Mouse (Mus musculus): ENCODE measurements around the gene Spaca4. TPM values are rescaled to one million over a fixed set of nuclear protein-coding genes. Genes with fewer than 3 reads are reported as not detected.

Spaca4 gene
- polyA plus RNA-seq, 2 experiments = not detected

DNA sequence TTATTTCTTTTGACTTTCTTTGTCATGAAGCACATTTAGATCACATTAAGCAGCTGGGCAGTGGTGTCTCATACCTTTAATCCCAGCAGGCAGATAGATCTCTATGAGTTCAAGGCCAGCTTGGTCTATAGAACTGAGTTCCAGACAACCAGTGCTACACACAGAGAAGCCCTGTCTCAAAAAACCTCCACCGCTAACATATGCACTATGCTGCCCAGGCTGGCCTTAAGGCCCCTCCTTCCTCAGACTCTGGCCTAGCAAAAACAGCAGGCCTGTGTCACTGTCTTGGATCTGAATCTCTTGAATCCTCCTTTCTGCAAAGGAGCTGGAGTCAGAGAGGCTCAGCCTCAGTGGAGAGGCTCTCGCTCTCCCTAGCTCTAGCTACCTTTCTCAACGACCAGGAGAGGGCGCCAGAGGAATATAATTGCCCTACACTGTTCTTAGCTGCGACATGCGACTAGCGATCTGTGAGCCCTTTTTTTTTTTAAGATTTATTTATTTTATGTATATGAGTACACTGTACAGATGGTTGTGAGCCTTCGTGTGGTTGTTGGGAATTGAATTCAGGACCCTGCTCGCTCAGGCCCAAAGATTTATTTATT, 13.7 kb upstream of the Spaca4 start:
- peak in 1 of 3 experiments; percentile 75 for DNase-seq (ENCODE audit: low read depth in 3 of 3, low spot score in 3 of 3)
- Histone ChIP-seq H3K4me3 (ENCODE audit: insufficient read depth in 1 of 2, low read depth in 2 of 2, low read length in 2 of 2) (no peak overlapping the region), H3K9ac (replicated peaks) (no peak overlapping the region), H3K9me3 (ENCODE audit: control insufficient read depth, low read length) (no peaks in the 10 kb centered on the region), H3K27ac (no peak overlapping the region), H3K27me3 (ENCODE audit: control insufficient read depth, insufficient read depth, low read length) (no peaks in the 10 kb centered on the region), H3K36me3 (replicated peaks; ENCODE audit: control insufficient read depth, insufficient read depth, low read depth) (no peaks in the 10 kb centered on the region), H3K4me1 (replicated peaks; ENCODE audit: control insufficient read depth in 2 of 2, insufficient read depth in 2 of 2, low read length in 1 of 2) (peaks cover 0 to 4% of the 10 kb centered on the region in 2 experiments; a peak in 2 of 4 replicates), H3K4me2 (ENCODE audit: low read depth) (no peak overlapping the region)
- WGBS (ENCODE audit: insufficient replicate concordance) = 6% methylated on average over 9 of the region's 9 CpGs
- ATAC-seq (ENCODE audit: insufficient read depth) = peak; percentile 58; the same call in 1 of the 2 replicates
- TF ChIP-seq CTCF (IDR thresholded peaks at IDR 0.05; ENCODE audit: low read depth) (peak; percentile 87), EP300 (IDR thresholded peaks at IDR 0.05; ENCODE audit: low read depth) (no peak)

GRCm38 (mm10) chr7:45733477-45733876, 7.9 kb upstream of the Spaca4 start:
- 59% methylated on average over 5 of the region's 5 CpGs for WGBS (ENCODE audit: insufficient replicate concordance)
- no peaks in the 10 kb centered on the region for H3K9me3 ChIP-seq (ENCODE audit: control insufficient read depth, low read length)
- H3K4me1 ChIP-seq (replicated peaks; ENCODE audit: control insufficient read depth in 2 of 2, insufficient read depth in 2 of 2, low read length in 1 of 2) = no peaks in the 10 kb centered on the region
- no peak overlapping the region for H3K4me2 ChIP-seq (ENCODE audit: low read depth)
- no peaks in the 10 kb centered on the region for H3K27me3 ChIP-seq (ENCODE audit: control insufficient read depth, insufficient read depth, low read length)
- H3K27ac ChIP-seq = no peak overlapping the region
- DNase-seq (ENCODE audit: low read depth in 3 of 3, low spot score in 3 of 3) (no peak), ATAC-seq (ENCODE audit: insufficient read depth) (no peak)
- no peak for TF ChIP-seq CTCF (IDR thresholded peaks at IDR 0.05; ENCODE audit: low read depth)
- TF ChIP-seq EP300 (IDR thresholded peaks at IDR 0.05; ENCODE audit: low read depth) = no peak
- no peak overlapping the region for H3K9ac ChIP-seq (replicated peaks)
- no peak overlapping the region for H3K4me3 ChIP-seq (ENCODE audit: insufficient read depth in 1 of 2, low read depth in 2 of 2, low read length in 2 of 2)
- H3K36me3 ChIP-seq (replicated peaks; ENCODE audit: control insufficient read depth, insufficient read depth, low read depth) = no peaks in the 10 kb centered on the region

DNA sequence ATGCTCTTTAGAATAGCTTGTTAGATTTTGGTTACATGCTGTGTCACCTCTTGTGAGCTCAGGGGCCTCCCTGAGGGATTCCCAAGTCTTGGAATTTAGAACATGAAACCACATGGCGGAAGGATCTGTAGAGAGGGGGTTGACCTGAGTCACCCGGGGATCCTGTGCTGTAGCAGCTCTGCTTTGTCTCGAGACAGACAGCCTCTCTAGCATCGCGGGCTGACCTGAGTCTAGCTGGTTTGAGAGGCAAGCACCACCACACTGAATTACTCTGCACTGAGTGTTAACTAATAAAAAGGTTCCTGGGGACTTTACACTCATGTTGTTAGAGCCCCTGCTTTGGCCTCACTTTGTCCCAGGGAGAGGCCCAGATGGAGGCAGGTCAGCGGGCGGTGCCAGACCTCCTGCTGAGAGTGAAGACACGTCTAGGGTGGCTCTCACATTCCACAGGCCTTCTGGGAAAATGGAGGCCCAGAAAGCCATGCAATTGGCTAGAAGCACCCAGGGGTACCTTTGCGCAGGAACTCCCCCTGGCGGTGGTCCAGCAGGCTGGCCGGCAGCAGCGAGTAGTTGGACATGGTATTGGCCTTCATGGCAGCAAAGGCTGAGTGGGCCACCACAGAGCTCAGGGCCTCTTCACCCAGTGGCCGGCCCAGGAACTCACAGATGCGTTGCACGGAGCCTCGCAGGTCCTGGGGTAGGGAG, 5.3 kb upstream of the Spaca4 start:
- ATAC-seq (ENCODE audit: insufficient read depth) (peak; percentile 45; the same call in 1 of the 2 replicates), DNase-seq (ENCODE audit: low read depth in 3 of 3, low spot score in 3 of 3) (no peak)
- no peaks in the 10 kb centered on the region for H3K27me3 ChIP-seq (ENCODE audit: control insufficient read depth, insufficient read depth, low read length)
- H3K9me3 ChIP-seq (ENCODE audit: control insufficient read depth, low read length) = no peaks in the 10 kb centered on the region
- H3K27ac ChIP-seq = no peak overlapping the region
- 24% methylated on average over 16 of the region's 16 CpGs for WGBS (ENCODE audit: insufficient replicate concordance)
- no peaks in the 10 kb centered on the region for H3K4me1 ChIP-seq (replicated peaks; ENCODE audit: control insufficient read depth in 2 of 2, insufficient read depth in 2 of 2, low read length in 1 of 2)
- H3K36me3 ChIP-seq (replicated peaks; ENCODE audit: control insufficient read depth, insufficient read depth, low read depth) = no peaks in the 10 kb centered on the region; the same call in 1 of the 2 replicates
- no peak overlapping the region for H3K4me2 ChIP-seq (ENCODE audit: low read depth)
- TF ChIP-seq CTCF (IDR thresholded peaks at IDR 0.05; ENCODE audit: low read depth) (peak; percentile 87), EP300 (IDR thresholded peaks at IDR 0.05; ENCODE audit: low read depth) (no peak)
- H3K9ac ChIP-seq (replicated peaks) = no peak overlapping the region
- H3K4me3 ChIP-seq (ENCODE audit: insufficient read depth in 1 of 2, low read depth in 2 of 2, low read length in 2 of 2) = no peak overlapping the region

DNA sequence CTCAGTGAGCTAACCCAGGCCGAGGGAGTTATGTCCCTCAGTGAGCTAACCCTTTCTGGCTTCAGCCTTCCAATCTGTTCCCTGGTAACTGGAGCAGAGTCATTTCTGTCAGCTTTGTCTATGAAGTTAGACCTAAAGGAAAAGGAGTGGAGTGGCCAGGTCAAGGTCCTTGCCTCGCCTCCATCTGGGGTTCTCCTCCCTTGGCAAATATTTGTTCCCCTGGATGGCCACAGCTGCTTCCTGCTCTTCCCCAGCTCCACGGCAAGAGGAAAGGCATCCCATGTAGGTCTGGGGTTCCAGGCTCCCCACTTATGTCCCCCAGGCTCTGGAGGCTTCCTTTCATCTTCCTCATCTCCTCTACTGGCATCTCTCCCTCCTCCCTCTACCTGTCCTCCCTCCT, 2.0 kb upstream of the Spaca4 start:
- no peak for DNase-seq (ENCODE audit: low read depth in 3 of 3, low spot score in 3 of 3)
- Histone ChIP-seq H3K9me3 (ENCODE audit: control insufficient read depth, low read length) (no peaks in the 10 kb centered on the region), H3K27ac (no peak overlapping the region), H3K4me3 (ENCODE audit: insufficient read depth in 1 of 2, low read depth in 2 of 2, low read length in 2 of 2) (no peak overlapping the region), H3K4me1 (replicated peaks; ENCODE audit: control insufficient read depth in 2 of 2, insufficient read depth in 2 of 2, low read length in 1 of 2) (no peaks in the 10 kb centered on the region), H3K9ac (replicated peaks) (no peak overlapping the region), H3K36me3 (replicated peaks; ENCODE audit: control insufficient read depth, insufficient read depth, low read depth) (peaks cover 12% of the 10 kb centered on the region), H3K4me2 (ENCODE audit: low read depth) (no peak overlapping the region), H3K27me3 (ENCODE audit: control insufficient read depth, insufficient read depth, low read length) (no peaks in the 10 kb centered on the region)
- ATAC-seq (ENCODE audit: insufficient read depth) = no peak
- TF ChIP-seq CTCF (IDR thresholded peaks at IDR 0.05; ENCODE audit: low read depth) (no peak), EP300 (IDR thresholded peaks at IDR 0.05; ENCODE audit: low read depth) (no peak)
- WGBS (ENCODE audit: insufficient replicate concordance) = 66% methylated on average over 3 of the region's 3 CpGs

DNA sequence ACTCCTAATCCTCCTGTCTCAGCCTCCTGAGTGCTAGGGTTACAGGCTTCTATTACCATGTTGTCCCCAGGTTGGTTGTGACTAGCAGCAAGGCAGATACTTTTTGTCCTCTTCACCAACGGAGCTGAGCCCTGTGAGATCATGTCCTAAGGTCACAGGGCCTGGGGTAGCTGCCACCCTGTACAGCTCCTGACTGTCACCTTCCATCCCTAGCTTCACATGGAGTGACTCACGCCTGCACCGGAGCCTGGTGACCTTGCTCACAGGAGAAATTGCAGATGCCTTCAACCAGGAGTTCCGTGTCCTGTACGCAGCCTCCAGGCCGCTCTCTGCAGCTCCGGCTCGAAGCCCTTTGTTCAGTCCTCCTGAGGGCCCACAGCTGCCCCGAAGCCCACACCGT, 806 bp upstream of the Spaca4 start:
- Histone ChIP-seq H3K36me3 (replicated peaks; ENCODE audit: control insufficient read depth, insufficient read depth, low read depth) (peaks cover 17% of the 10 kb centered on the region), H3K9me3 (ENCODE audit: control insufficient read depth, low read length) (no peaks in the 10 kb centered on the region), H3K9ac (replicated peaks) (no peak overlapping the region), H3K4me2 (ENCODE audit: low read depth) (no peak overlapping the region), H3K4me1 (replicated peaks; ENCODE audit: control insufficient read depth in 2 of 2, insufficient read depth in 2 of 2, low read length in 1 of 2) (no peaks in the 10 kb centered on the region), H3K4me3 (ENCODE audit: insufficient read depth in 1 of 2, low read depth in 2 of 2, low read length in 2 of 2) (no peak overlapping the region), H3K27ac (no peak overlapping the region), H3K27me3 (ENCODE audit: control insufficient read depth, insufficient read depth, low read length) (no peaks in the 10 kb centered on the region)
- TF ChIP-seq EP300 (IDR thresholded peaks at IDR 0.05; ENCODE audit: low read depth) = no peak
- no peak for TF ChIP-seq CTCF (IDR thresholded peaks at IDR 0.05; ENCODE audit: low read depth)
- no peak for ATAC-seq (ENCODE audit: insufficient read depth)
- WGBS (ENCODE audit: insufficient replicate concordance) = 86% methylated on average over 10 of the region's 10 CpGs
- no peak for DNase-seq (ENCODE audit: low read depth in 3 of 3, low spot score in 3 of 3)
